Mouse (Mus musculus) activated CD4-positive, CD25-positive, alpha-beta regulatory T cell, adult 9 weeks (primary cell): ENCODE data around the gene Nrgn. TPM values are rescaled to one million over a fixed set of nuclear protein-coding genes. Genes with fewer than 3 reads are reported as not detected.

Source experiments
- polyA plus RNA-seq: library from polyadenylated mRNA; unstranded; fragments of 100-300 nt; shearing (Covaris generic); gene quantifications from one replicate; pipeline ENCODE4 v1.2.1, GENCODE M21; 2017

Nrgn gene
- 3.9 TPM for polyA plus RNA-seq

DNA sequence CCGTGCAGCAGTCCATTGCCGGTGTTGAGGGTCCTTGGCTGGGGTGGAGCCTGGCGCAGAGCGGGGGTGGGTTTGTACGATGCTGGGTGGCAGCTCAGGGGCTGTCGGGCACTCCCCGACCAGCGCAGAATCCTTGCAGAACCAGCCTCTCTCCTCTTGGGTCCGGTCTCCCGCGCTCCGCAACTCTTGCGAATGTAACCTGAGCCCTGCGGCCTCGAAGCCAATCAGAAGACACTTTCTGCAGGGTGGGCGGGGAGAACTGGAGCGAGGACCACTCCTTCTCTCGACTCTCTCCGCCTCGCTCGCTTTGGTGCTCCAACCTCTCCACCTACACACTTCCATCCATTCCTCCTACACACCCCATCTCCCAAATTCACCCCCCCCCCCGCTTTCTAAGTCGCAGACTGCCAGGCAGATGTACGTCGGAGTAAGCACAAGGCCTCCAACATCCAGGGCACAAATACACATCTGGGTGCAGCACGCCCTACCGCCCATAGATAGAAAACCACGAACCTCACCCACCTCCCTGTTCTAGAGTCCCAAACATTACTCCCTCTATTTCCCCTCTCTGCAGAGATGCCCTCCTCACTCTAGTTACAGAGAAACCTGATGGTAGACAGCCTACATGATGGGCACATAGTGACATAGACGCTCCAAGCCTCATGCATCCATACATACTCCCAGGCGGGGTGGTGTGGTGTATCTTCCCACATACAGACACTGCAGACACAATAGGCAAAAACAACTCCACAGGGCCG lies at the start of gene Nrgn:
Nrgn (minus strand) TSS at position 369 of the 758 bp plus-strand sequence.

DNA sequence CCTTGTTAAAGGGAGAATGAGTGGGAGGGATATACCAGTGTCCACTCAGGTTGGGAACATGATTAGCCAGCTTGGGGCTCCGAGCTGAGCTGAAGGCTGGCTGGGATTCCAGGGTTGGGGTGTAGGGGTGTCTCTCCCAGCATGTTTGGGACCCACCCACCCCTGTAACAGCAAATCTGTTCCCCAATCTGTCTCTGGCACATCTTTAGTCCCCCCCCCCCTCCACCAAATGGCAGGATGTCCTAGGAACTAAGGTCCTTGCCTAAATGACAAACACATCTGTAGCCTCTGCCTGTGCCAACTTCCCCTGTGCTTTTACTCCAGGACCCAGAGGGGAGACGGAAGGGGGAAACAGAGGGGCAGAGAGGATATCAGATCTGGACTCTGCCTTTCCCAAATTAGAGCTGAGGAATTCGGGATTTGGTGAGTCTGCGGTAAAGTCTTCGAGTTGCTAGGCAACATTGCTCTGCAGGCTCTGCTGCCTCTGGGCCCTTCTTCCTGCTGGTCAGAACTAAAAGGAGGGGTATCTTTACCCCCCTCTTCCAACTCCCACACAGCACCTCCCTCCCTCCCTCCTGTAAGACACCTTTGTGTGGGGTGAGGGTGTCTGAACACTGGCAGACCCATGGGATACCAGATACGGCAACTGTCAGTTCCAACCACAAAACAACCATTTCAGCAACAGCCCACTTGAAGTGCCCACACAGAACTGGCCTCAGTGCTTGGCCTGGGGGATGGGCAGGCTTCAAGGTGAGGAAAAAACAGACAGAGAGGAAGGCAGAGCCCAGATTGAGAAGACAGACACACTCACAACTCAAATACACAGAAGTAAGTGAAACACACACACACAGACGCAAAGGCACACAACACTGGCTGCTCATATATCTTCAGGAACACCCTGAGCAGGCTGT lies 2.4 kb upstream of the Nrgn start, which contains the start of gene Siae:
Siae (plus strand) TSS at position 861 of the 911 bp plus-strand sequence.

DNA sequence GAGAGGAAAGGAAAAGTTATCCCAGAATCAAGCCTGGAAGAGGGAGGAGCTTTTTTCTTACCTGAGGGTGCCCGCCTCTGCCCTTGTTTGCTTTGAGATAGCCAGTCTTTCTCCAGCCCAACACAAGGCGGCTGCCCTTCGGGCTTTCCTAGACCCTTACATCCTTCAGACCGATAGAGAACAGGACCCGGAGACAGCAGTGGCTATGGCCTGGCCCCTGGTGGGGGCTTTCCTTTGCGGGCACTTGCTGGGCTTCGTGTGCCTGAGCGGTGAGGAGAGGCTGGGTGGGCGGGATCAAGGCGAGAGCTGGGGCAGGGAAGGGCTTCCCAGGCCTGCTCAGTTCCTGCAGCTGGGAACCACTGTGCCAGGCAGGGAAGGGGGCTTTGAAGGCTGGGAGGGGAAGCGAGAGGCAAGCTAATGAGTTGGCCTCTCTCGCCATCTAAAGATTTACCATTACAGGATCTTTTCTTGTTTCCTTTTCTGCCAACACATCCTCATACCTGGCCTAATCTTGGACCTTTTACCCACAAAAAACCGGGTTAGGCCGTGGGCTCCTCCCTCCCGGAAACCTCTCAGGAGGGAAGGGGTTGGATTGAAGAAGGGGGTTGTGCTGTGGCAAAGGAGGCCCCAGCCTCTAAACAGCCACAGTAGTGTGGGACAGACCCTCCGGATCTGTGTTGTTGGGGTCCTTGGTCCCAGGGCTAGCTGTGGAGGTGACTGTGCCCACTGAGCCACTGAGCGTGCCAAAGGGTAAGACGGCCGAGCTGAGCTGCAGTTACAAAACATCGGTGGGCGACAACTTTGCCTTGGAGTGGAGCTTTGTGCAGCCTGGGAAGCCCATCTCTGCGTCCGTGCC lies 13.3 kb downstream of the Nrgn start, which contains the start of gene Vsig2:
Vsig2 (plus strand) TSS at position 86 of the 856 bp plus-strand sequence.

DNA sequence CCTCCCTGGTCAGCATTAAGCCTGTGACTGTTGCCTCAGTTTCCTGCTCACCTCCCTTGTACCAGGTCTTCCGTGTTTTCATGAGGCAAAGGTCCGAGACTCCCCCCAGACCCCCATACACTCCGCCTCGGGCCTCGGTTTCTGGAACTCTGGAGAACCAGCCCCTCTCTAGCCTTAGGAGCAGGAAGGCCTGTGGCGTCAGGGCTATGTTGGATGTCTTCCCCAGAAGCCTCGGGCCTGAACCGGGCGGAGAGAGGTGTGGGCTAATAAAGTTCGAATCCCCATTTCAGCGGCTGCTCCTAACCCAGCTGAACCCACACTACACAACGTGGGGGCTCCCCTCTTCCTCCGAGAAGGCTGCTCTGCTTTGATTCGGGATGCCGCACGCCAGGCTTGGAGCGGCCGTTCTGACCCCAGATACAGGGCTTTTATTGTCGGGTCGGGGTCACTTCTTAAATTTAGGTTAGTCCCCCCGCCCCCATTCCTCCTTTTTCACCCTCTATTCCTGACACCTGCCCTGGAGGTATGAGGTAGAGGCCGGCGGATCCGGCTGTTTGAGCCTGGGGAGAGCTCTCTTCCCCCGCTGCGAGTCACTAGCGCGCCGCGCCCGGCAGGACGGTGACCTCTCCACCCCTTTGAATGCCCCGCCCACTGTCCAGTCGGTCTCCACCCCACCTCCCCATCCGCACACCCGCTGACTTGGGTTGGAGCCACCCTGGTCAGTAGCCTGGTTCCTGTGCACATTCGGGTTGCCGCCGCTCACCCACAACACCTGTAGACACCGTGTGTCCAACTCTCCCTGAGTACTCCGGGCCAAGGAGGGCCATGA lies 25.1 kb downstream of the Nrgn start, which contains the start of gene Esam:
Esam (plus strand) TSS at position 683 of the 829 bp plus-strand sequence.

Other genes with a start within 250 kb of the Nrgn start
- gene Ccdc15, start 204.5 kb downstream of the Nrgn start, polyA plus RNA-seq = 7.1 TPM
- not detected for gene Hepacam, start 185.6 kb downstream of the Nrgn start, polyA plus RNA-seq
- not detected for gene Robo4, start 151.0 kb downstream of the Nrgn start, polyA plus RNA-seq
- not detected for gene Robo3, start 119.7 kb downstream of the Nrgn start, polyA plus RNA-seq
- 6.8 TPM for gene Msantd2, start 63.6 kb downstream of the Nrgn start, polyA plus RNA-seq
- not detected for gene Esam, start 24.8 kb downstream of the Nrgn start, polyA plus RNA-seq
- not detected for gene Vsig2, start 13.6 kb downstream of the Nrgn start, polyA plus RNA-seq
- gene Siae, start 2.8 kb upstream of the Nrgn start, polyA plus RNA-seq = 21.4 TPM
- gene Spa17, start 60.8 kb upstream of the Nrgn start, polyA plus RNA-seq = 0.70 TPM
- gene Tbrg1, start 104.4 kb upstream of the Nrgn start, polyA plus RNA-seq = 184 TPM
- gene Panx3, start 116.3 kb upstream of the Nrgn start, polyA plus RNA-seq = not detected
- not detected for gene Olfr160, start 163.3 kb upstream of the Nrgn start, polyA plus RNA-seq
- not detected for gene Olfr874, start 192.2 kb upstream of the Nrgn start, polyA plus RNA-seq
- not detected for gene Olfr875, start 219.0 kb upstream of the Nrgn start, polyA plus RNA-seq